Mouse (Mus musculus): ENCODE results near the gene Ccnk. TPM values are rescaled to one million over a fixed set of nuclear protein-coding genes. Genes with fewer than 3 reads are reported as not detected.

Ccnk gene
- total and polyA plus RNA-seq, 2 experiments from 2014 or later = 1.9 to 13.5 TPM

DNA sequence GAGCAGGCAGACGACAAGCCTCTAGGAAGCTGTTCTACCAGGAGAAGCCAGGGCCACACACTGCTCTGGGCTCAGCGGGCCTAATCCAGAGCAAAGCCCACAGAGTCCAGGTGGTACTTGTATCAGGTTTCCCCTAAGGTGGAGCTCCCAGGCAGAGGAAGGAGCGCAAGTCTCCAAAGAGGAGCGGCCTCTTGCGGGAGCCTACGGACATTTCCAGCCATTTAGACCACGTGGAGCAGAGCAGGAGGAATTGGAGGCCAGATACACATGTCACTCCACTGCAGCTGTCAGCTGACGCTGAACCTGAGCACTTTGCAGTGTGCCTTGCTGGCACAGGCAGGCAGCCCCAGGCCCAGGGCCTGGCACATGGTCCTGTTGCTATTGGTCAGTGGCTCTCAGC, 35.7 kb downstream of the Ccnk start:
- peaks cover 6% of the 10 kb centered on the region for H3K4me1 ChIP-seq (ENCODE audit: insufficient read depth)
- no peak for TF ChIP-seq CTCF (IDR thresholded peaks at IDR 0.05; ENCODE audit: low read depth)
- WGBS = 61% methylated on average over 8 of the region's 8 CpGs

DNA sequence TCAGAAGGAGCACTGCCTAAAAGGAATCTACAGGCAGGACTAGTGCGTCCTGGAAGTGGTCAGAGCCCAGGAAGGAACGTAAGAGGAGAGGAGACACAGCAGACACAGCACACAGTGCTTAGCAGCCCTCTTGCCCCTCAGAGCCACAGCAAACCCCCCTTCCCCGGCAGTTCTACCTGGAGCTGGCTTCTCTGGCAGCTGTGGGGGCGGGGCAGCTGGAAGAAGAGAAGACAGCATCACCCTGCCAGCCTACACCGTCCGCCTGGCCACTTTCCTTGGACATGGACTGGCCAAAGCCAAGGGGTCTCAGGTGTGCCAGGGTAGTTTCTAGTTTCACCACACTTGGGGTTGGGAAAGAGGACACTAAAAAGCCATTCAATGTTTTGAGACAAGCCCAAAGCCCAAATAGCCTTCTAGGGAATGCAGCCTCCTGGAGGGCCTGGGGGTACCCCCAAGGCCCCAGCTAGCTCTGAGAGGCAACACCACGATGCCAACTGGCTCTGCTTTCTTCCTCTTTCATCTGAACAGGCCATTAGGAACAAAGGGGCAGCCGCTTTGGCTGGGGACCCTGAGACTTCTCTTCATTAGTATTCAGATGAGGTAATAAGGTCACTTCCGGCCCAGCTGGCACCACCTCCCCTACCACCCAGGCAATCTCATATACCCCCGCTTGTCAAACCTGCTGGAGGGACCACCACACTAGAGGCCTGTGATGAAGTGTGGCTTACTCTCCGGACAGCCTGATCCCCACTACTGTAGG, 37.4 kb downstream of the Ccnk start:
- Histone ChIP-seq H3K9me3 (ENCODE audit: low read length) (no peaks in the 10 kb centered on the region), H3K27me3 (ENCODE audit: insufficient read depth, low read length) (no peaks in the 10 kb centered on the region), H3K9ac (no peak overlapping the region), H3K4me3 (ENCODE audit: low read depth, low read length) (no peak overlapping the region), H3K36me3 (ENCODE audit: insufficient read depth) (no peaks in the 10 kb centered on the region), H3K4me2 (ENCODE audit: low read depth) (no peak overlapping the region), H3K27ac (ENCODE audit: low read depth, low read length) (no peak overlapping the region), H3K4me1 (ENCODE audit: insufficient read depth) (peaks cover 22% of the 10 kb centered on the region)
- WGBS = 33% methylated on average over 11 of the region's 11 CpGs
- DNase-seq (peak; percentile 50), ATAC-seq (peak; percentile 21; the same call in 1 of the 2 replicates)
- no peak for TF ChIP-seq CTCF (IDR thresholded peaks at IDR 0.05; ENCODE audit: low read depth)

More for the DNA sequence above, 35.7 kb downstream of the Ccnk start:
- no peak overlapping the region for H3K4me3 ChIP-seq (ENCODE audit: low read depth, low read length)
- ATAC-seq (no peak), DNase-seq (no peak)
- H3K27ac ChIP-seq (ENCODE audit: low read depth, low read length) = no peak overlapping the region
- no peaks in the 10 kb centered on the region for H3K36me3 ChIP-seq (ENCODE audit: insufficient read depth)
- no peak overlapping the region for H3K9ac ChIP-seq
- no peaks in the 10 kb centered on the region for H3K27me3 ChIP-seq (ENCODE audit: insufficient read depth, low read length)
- no peaks in the 10 kb centered on the region for H3K9me3 ChIP-seq (ENCODE audit: low read length)
- no peak overlapping the region for H3K4me2 ChIP-seq (ENCODE audit: low read depth)

- H3K9ac ChIP-seq = no peak overlapping the region
- H3K4me3 ChIP-seq (ENCODE audit: low read depth, low read length) = no peak overlapping the region
- H3K4me2 ChIP-seq (ENCODE audit: low read depth) = no peak overlapping the region
- no peak for DNase-seq
- no peaks in the 10 kb centered on the region for H3K9me3 ChIP-seq (ENCODE audit: low read length)
- 56% methylated on average over 5 of the region's 5 CpGs for WGBS
- peak; percentile 65 for TF ChIP-seq CTCF (IDR thresholded peaks at IDR 0.05; ENCODE audit: low read depth)
- ATAC-seq = 0 out of 2 replicates have a peak, but pooled peaks have one; percentile 19
- H3K27ac ChIP-seq (ENCODE audit: low read depth, low read length) = no peak overlapping the region
- peaks cover 23% of the 10 kb centered on the region for H3K4me1 ChIP-seq (ENCODE audit: insufficient read depth)
- no peaks in the 10 kb centered on the region for H3K36me3 ChIP-seq (ENCODE audit: insufficient read depth)
- H3K27me3 ChIP-seq (ENCODE audit: insufficient read depth, low read length) = no peaks in the 10 kb centered on the region
Observed at GRCm38 (mm10) chr12:108217572-108217971, 38.2 kb downstream of the Ccnk start.

DNA sequence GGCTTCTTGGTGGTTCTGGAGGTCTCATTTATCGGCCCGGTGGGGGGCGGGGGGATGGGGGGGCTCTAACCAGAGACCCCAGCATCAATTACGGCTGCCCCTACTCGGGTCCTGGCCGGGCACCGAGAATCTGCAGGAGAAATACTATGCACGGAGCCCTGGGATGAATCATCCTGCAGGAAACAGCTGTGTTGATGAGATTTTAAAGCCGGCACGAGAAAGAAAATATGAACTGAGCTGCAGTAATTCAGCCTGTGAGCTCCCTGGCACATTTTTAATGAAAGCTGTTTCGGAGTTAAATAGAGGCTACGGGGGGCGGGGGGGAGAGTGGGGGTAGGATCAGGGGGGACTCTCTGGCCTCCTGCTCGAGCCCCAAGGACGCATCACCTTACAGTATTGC, 39.8 kb downstream of the Ccnk start:
- Histone ChIP-seq H3K4me1 (ENCODE audit: insufficient read depth) (peaks cover 23% of the 10 kb centered on the region), H3K9ac (0 out of 2 replicates have a peak overlapping the region, but pooled peaks have one; percentile 25), H3K9me3 (ENCODE audit: low read length) (no peaks in the 10 kb centered on the region), H3K36me3 (ENCODE audit: insufficient read depth) (no peaks in the 10 kb centered on the region), H3K27ac (ENCODE audit: low read depth, low read length) (peak overlapping the region; percentile 64), H3K27me3 (ENCODE audit: insufficient read depth, low read length) (no peaks in the 10 kb centered on the region), H3K4me3 (ENCODE audit: low read depth, low read length) (no peak overlapping the region), H3K4me2 (ENCODE audit: low read depth) (0 out of 2 replicates have a peak overlapping the region, but pooled peaks have one; percentile 13)
- no peak for TF ChIP-seq CTCF (IDR thresholded peaks at IDR 0.05; ENCODE audit: low read depth)
- WGBS = 40% methylated on average over 15 of the region's 15 CpGs
- DNase-seq (no peak), ATAC-seq (no peak)

GRCm38 (mm10) chr12:108219825-108220616, 40.6 kb downstream of the Ccnk start:
- TF ChIP-seq CTCF (IDR thresholded peaks at IDR 0.05; ENCODE audit: low read depth) = no peak
- WGBS = 56% methylated on average over 21 of the region's 21 CpGs
- Histone ChIP-seq H3K27ac (ENCODE audit: low read depth, low read length) (peak overlapping the region; percentile 40; the same call in 1 of the 2 replicates), H3K9ac (0 out of 2 replicates have a peak overlapping the region, but pooled peaks have one; percentile 25), H3K4me2 (ENCODE audit: low read depth) (0 out of 2 replicates have a peak overlapping the region, but pooled peaks have one; percentile 13), H3K4me1 (ENCODE audit: insufficient read depth) (peaks cover 23% of the 10 kb centered on the region), H3K27me3 (ENCODE audit: insufficient read depth, low read length) (no peaks in the 10 kb centered on the region), H3K36me3 (ENCODE audit: insufficient read depth) (no peaks in the 10 kb centered on the region), H3K9me3 (ENCODE audit: low read length) (no peaks in the 10 kb centered on the region), H3K4me3 (ENCODE audit: low read depth, low read length) (no peak overlapping the region)
- ATAC-seq (no peak), DNase-seq (no peak)

DNA sequence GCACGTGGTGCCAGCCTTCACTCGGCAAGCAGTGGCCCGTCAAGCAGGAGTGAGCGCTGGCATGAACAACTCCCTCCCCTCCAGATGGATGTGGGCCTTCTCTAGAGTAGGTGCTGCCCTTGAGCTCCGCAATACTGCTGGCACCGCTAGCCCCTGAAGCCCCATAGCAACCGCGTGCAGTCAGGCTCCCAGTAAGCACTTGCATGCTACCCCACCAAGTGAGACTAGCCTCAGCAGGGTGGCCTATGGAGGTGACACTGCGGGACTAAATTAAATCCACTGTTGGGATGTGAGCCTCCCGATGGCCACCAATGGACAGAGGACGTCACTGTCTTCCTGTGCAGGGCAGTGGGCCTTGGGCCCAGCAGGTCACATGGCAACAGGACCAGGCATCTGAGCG, 41.2 kb downstream of the Ccnk start:
- no peak overlapping the region for H3K4me2 ChIP-seq (ENCODE audit: low read depth)
- TF ChIP-seq CTCF (IDR thresholded peaks at IDR 0.05; ENCODE audit: low read depth) = no peak
- H3K27ac ChIP-seq (ENCODE audit: low read depth, low read length) = no peak overlapping the region
- ATAC-seq (peak; percentile 25), DNase-seq (no peak)
- H3K4me3 ChIP-seq (ENCODE audit: low read depth, low read length) = no peak overlapping the region
- peaks cover 23% of the 10 kb centered on the region for H3K4me1 ChIP-seq (ENCODE audit: insufficient read depth)
- H3K9me3 ChIP-seq (ENCODE audit: low read length) = no peaks in the 10 kb centered on the region
- 37% methylated on average over 12 of the region's 12 CpGs for WGBS
- H3K36me3 ChIP-seq (ENCODE audit: insufficient read depth) = no peaks in the 10 kb centered on the region
- no peak overlapping the region for H3K9ac ChIP-seq
- H3K27me3 ChIP-seq (ENCODE audit: insufficient read depth, low read length) = no peaks in the 10 kb centered on the region

GRCm38 (mm10) chr12:108221206-108221605, 41.8 kb downstream of the Ccnk start:
- H3K27ac ChIP-seq (ENCODE audit: low read depth, low read length) = no peak overlapping the region
- H3K4me2 ChIP-seq (ENCODE audit: low read depth) = no peak overlapping the region
- peak; percentile 28 for ATAC-seq
- H3K9ac ChIP-seq = no peak overlapping the region
- no peak overlapping the region for H3K4me3 ChIP-seq (ENCODE audit: low read depth, low read length)
- TF ChIP-seq CTCF (IDR thresholded peaks at IDR 0.05; ENCODE audit: low read depth) = peak; percentile 55
- H3K27me3 ChIP-seq (ENCODE audit: insufficient read depth, low read length) = no peaks in the 10 kb centered on the region
- H3K36me3 ChIP-seq (ENCODE audit: insufficient read depth) = no peaks in the 10 kb centered on the region
- no peaks in the 10 kb centered on the region for H3K9me3 ChIP-seq (ENCODE audit: low read length)
- peak; percentile 55 for DNase-seq
- peaks cover 23% of the 10 kb centered on the region for H3K4me1 ChIP-seq (ENCODE audit: insufficient read depth)
- WGBS = 34% methylated on average over 10 of the region's 10 CpGs
